Mouse (Mus musculus): ENCODE measurements around the gene Fam20a. TPM values are rescaled to one million over a fixed set of nuclear protein-coding genes. Genes with fewer than 3 reads are reported as not detected.

Gene Fam20a
- total and polyA plus RNA-seq, 3 experiments, result not detected

- Histone ChIP-seq H3K27ac (ENCODE audit: control insufficient read depth, low read depth, low read length) (no peak overlapping the region), H3K9ac (ENCODE audit: control insufficient read depth, low read depth, low read length, poor library complexity, severe bottlenecking) (no peak overlapping the region), H3K36me3 (ENCODE audit: control insufficient read depth in 1 of 2, insufficient read depth in 2 of 2, low read length in 2 of 2) (no peaks in the 10 kb centered on the region), H3K4me1 (ENCODE audit: control insufficient read depth in 1 of 2, insufficient read depth in 2 of 2, low read length in 2 of 2) (no peaks in the 10 kb centered on the region), H3K4me3 (ENCODE audit: control insufficient read depth in 1 of 2, insufficient read depth in 1 of 2, low read depth in 2 of 2, low read length in 2 of 2) (no peak overlapping the region), H3K79me2 (ENCODE audit: control insufficient read depth, insufficient read depth, low read length, poor library complexity) (no peaks in the 10 kb centered on the region), H3K27me3 (ENCODE audit: control insufficient read depth in 1 of 2, insufficient read depth in 2 of 2, low read length in 2 of 2) (peaks cover 0 to 2% of the 10 kb centered on the region in 2 experiments; a peak in 2 of 4 replicates), H3K9me3 (replicated peaks; ENCODE audit: insufficient read depth, low read length) (no peaks in the 10 kb centered on the region)
- TF ChIP-seq POLR2A (IDR thresholded peaks at IDR 0.05; ENCODE audit: control insufficient read depth in 1 of 2, insufficient read depth in 1 of 2, low read depth in 1 of 2, low read length in 2 of 2, poor library complexity in 1 of 2), result no peak
- no peak for TF ChIP-seq SMC3 (IDR thresholded peaks at IDR 0.05; ENCODE audit: low read depth, low read length)
- TF ChIP-seq E2F4 (IDR thresholded peaks at IDR 0.05; ENCODE audit: borderline replicate concordance, low read depth, low read length), result no peak
- no peak for TF ChIP-seq EP300 (IDR thresholded peaks at IDR 0.05; ENCODE audit: low read depth in 1 of 2, low read length in 2 of 2)
- TF ChIP-seq ZKSCAN1 (IDR thresholded peaks at IDR 0.05; ENCODE audit: low read depth, low read length), result no peak
- TF ChIP-seq MYB (IDR thresholded peaks at IDR 0.05; ENCODE audit: low read depth, low read length), result no peak
- DNase-seq (ENCODE audit: low read depth, low spot score), result no peak
Observed at GRCm38 (mm10) chr11:109754105-109754602, 32.1 kb upstream of the Fam20a start.

GRCm38 (mm10) chr11:109751636-109752603 is 29.8 kb upstream of the Fam20a start:
- DNase-seq (ENCODE audit: low read depth, low spot score), result no peak
- no peaks in the 10 kb centered on the region for H3K79me2 ChIP-seq (ENCODE audit: control insufficient read depth, insufficient read depth, low read length, poor library complexity)
- H3K36me3 ChIP-seq (ENCODE audit: control insufficient read depth in 1 of 2, insufficient read depth in 2 of 2, low read length in 2 of 2), result no peaks in the 10 kb centered on the region
- no peak overlapping the region for H3K4me3 ChIP-seq (ENCODE audit: control insufficient read depth in 1 of 2, insufficient read depth in 1 of 2, low read depth in 2 of 2, low read length in 2 of 2)
- H3K9ac ChIP-seq (ENCODE audit: control insufficient read depth, low read depth, low read length, poor library complexity, severe bottlenecking), result no peak overlapping the region
- no peaks in the 10 kb centered on the region for H3K9me3 ChIP-seq (replicated peaks; ENCODE audit: insufficient read depth, low read length)
- peaks cover 0 to 2% of the 10 kb centered on the region in 2 experiments; a peak in 2 of 4 replicates for H3K27me3 ChIP-seq (ENCODE audit: control insufficient read depth in 1 of 2, insufficient read depth in 2 of 2, low read length in 2 of 2)
- H3K27ac ChIP-seq (ENCODE audit: control insufficient read depth, low read depth, low read length), result no peak overlapping the region
- TF ChIP-seq EP300 (IDR thresholded peaks at IDR 0.05; ENCODE audit: low read depth in 1 of 2, low read length in 2 of 2), result no peak
- H3K4me1 ChIP-seq (ENCODE audit: control insufficient read depth in 1 of 2, insufficient read depth in 2 of 2, low read length in 2 of 2), result no peaks in the 10 kb centered on the region

DNA sequence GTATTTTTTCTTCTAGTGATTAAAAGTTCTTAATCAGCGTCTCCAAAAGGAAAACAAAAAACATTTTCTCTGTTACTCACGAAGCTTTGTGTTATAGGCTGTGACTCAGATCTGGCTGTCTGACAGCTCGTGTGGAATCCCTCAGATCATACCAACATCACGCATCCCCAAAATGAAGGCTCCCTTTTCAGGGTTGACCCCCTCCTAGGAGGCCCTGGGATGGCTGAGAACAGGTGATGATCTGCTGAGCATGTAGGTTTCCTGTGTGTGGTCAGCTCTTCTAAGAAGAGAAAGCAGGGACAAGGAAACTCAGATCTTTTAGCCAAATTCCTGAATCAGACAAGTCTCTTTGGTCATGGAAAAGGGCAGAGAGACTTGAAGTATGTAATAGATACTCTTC is 23.1 kb upstream of the Fam20a start:
- H3K27me3 ChIP-seq (ENCODE audit: control insufficient read depth in 1 of 2, insufficient read depth in 2 of 2, low read length in 2 of 2), result no peaks in the 10 kb centered on the region
- TF ChIP-seq HCFC1 (IDR thresholded peaks at IDR 0.05; ENCODE audit: low read depth, low read length) (no peak), SMC3 (IDR thresholded peaks at IDR 0.05; ENCODE audit: low read depth, low read length) (no peak), TAL1 (IDR thresholded peaks at IDR 0.05; ENCODE audit: low read length) (no peak), ZC3H11A (IDR thresholded peaks at IDR 0.05; ENCODE audit: low read depth, low read length) (no peak), CHD2 (IDR thresholded peaks at IDR 0.05; ENCODE audit: low read length) (no peak), ZMIZ1 (IDR thresholded peaks at IDR 0.05; ENCODE audit: low read depth, low read length) (no peak), SIN3A (IDR thresholded peaks at IDR 0.05; ENCODE audit: low read length) (no peak)
- no peaks in the 10 kb centered on the region for H3K9me3 ChIP-seq (replicated peaks; ENCODE audit: insufficient read depth, low read length)
- no peaks in the 10 kb centered on the region for H3K36me3 ChIP-seq (ENCODE audit: control insufficient read depth in 1 of 2, insufficient read depth in 2 of 2, low read length in 2 of 2)
- no peak overlapping the region for H3K27ac ChIP-seq (ENCODE audit: control insufficient read depth, low read depth, low read length)
- no peak overlapping the region for H3K9ac ChIP-seq (ENCODE audit: control insufficient read depth, low read depth, low read length, poor library complexity, severe bottlenecking)
- H3K4me1 ChIP-seq (ENCODE audit: control insufficient read depth in 1 of 2, insufficient read depth in 2 of 2, low read length in 2 of 2), result no peaks in the 10 kb centered on the region
- H3K79me2 ChIP-seq (ENCODE audit: control insufficient read depth, insufficient read depth, low read length, poor library complexity), result no peaks in the 10 kb centered on the region
- H3K4me3 ChIP-seq (ENCODE audit: control insufficient read depth in 1 of 2, insufficient read depth in 1 of 2, low read depth in 2 of 2, low read length in 2 of 2), result no peak overlapping the region
- no peak for DNase-seq (ENCODE audit: low read depth, low spot score)
